Mouse (Mus musculus) liver, embryonic 15.5 days (tissue): Measurements from ENCODE around the gene DXBay18. TPM values are rescaled to one million over a fixed set of nuclear protein-coding genes. Genes with fewer than 3 reads are reported as not detected.
A peak's percentile ranks its signal among the peaks of the same experiment; 100 is the strongest.
"Not testable (repeated sequence)": the region's sequence is repeated elsewhere in the genome, so short reads cannot be mapped to it uniquely, and the experiment has no call there.

Experiments used
- ATAC-seq: fragments of 200-750 bp; cut with Nextera tagmentation; 2 replicates; pipeline ENCODE4 v1.8.0; 2017; ENCODE audit warnings: moderate number of reproducible peaks, mild to moderate bottlenecking, moderate library complexity; ENCODE audit not compliant: insufficient read depth
- H3K27ac ChIP-seq: fragments of 300-500 bp; sonication (generic); replicated peaks from 2 replicates; pipeline ENCODE4 v1.5.1; 2015; ENCODE audit warnings: mild to moderate bottlenecking, inconsistent platforms
- H3K27me3 ChIP-seq: fragments of 300-500 bp; sonication (generic); 2 replicates; pipeline ENCODE4 v1.6.1; 2015; ENCODE audit warnings: mild to moderate bottlenecking, inconsistent platforms
- H3K36me3 ChIP-seq: fragments of 300-500 bp; sonication (generic); replicated peaks from 2 replicates; pipeline ENCODE4 v1.6.1; 2015; ENCODE audit warnings: moderate library complexity, mild to moderate bottlenecking, inconsistent platforms
- H3K4me1 ChIP-seq: fragments of 300-500 bp; sonication (generic); replicated peaks from 2 replicates; pipeline ENCODE4 v1.6.1; 2015; ENCODE audit warnings: inconsistent platforms
- H3K4me2 ChIP-seq: fragments of 300-500 bp; sonication (generic); 2 replicates; pipeline ENCODE4 v1.6.1; 2015; ENCODE audit warnings: moderate library complexity, mild to moderate bottlenecking, inconsistent platforms
- H3K4me3 ChIP-seq: fragments of 300-500 bp; sonication (generic); replicated peaks from 2 replicates; pipeline ENCODE4 v1.5.1; 2015; ENCODE audit warnings: mild to moderate bottlenecking, inconsistent platforms
- H3K9ac ChIP-seq: fragments of 300-500 bp; sonication (generic); 2 replicates; pipeline ENCODE4 v1.6.1; 2015; ENCODE audit warnings: moderate library complexity, mild to moderate bottlenecking, inconsistent platforms
- H3K9me3 ChIP-seq: fragments of 300-500 bp; sonication (generic); replicated peaks from 2 replicates; pipeline ENCODE4 v1.6.1; 2016; ENCODE audit warnings: inconsistent platforms
- WGBS: fragments of 180-500 bp; shearing (Covaris S2); methylation state at CpG from one replicate; pipeline ENCODE4 v1.1.7; 2015; ENCODE audit warnings: mixed read lengths; ENCODE audit not compliant: insufficient replicate concordance; 5-methylcytosine and 5-hydroxymethylcytosine counted together
- polyA plus RNA-seq: library from polyadenylated mRNA; unstranded; fragments of >200 nt; fragmentation: Nextera tagmentation; extraction: Ambion mirVana; gene quantifications from 2 replicates; pipeline ENCODE4 v1.2.1, GENCODE M21; 2015

Gene DXBay18
- 0.12 and 0.28 TPM in 2 replicates for polyA plus RNA-seq

- not testable (repeated sequence) for H3K9me3 ChIP-seq, H3K27ac ChIP-seq, H3K9ac ChIP-seq, H3K4me2 ChIP-seq, H3K27me3 ChIP-seq, H3K4me1 ChIP-seq, H3K36me3 ChIP-seq, ATAC-seq, H3K4me3 ChIP-seq
- WGBS = no CpG with 5 or more reads among the region's 7 CpGs
These were observed at the start of gene DXBay18 for GRCm38 (mm10) chrX:73149350-73149749. DXBay18 (minus strand) TSS chrX:73149450.

DNA sequence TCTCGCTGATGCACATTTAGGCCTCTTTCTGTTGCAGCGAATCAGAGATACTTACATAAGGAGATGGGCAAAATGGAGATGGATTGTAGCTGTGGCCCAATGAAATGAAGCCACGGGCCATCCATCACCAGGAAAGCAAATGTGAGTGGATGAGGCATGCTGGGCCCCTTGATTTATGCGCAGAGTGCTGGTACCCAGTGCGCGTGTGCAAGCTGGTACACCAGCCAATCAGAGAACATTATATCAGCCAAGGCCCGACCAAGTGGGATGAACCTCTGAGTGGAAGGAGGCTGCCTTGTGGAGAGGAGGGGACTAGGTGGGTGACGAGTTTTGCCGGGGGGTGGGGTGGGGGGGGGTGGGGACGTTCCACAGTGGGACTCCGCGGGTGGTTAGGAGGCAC, 42.7 kb upstream of the DXBay18 start, which contains the start of gene Xlr3b:
Gene Xlr3b (plus strand): TSS at position 274 of the 400 bp plus-strand sequence.
- H3K9ac ChIP-seq, H3K27ac ChIP-seq, ATAC-seq, H3K9me3 ChIP-seq, H3K4me1 ChIP-seq, H3K27me3 ChIP-seq, H3K36me3 ChIP-seq, H3K4me2 ChIP-seq, H3K4me3 ChIP-seq: not testable (repeated sequence)
- 55% methylated on average over 12 of the region's 12 CpGs for WGBS

- not testable (repeated sequence) for ATAC-seq, H3K9ac ChIP-seq
These were observed 27.6 kb upstream of the DXBay18 start, which contains the start of gene Spin2d for GRCm38 (mm10) chrX:73176889-73177288. Spin2d (minus strand) TSS chrX:73176989.

GRCm38 (mm10) chrX:73148496-73148895, 754 bp downstream of the DXBay18 start, which contains the start of gene Xlr5b:
Xlr5b (plus strand) TSS chrX:73148796.
- H3K4me2 ChIP-seq, H3K9ac ChIP-seq, H3K4me3 ChIP-seq, H3K27ac ChIP-seq, H3K36me3 ChIP-seq, H3K9me3 ChIP-seq, H3K4me1 ChIP-seq, H3K27me3 ChIP-seq, ATAC-seq: not testable (repeated sequence)
- no CpG with 5 or more reads among the region's 20 CpGs for WGBS

More at GRCm38 (mm10) chrX:73176889-73177288, 27.6 kb upstream of the DXBay18 start, which contains the start of gene Spin2d:
- H3K27me3 ChIP-seq, H3K4me2 ChIP-seq, H3K36me3 ChIP-seq, H3K4me1 ChIP-seq, H3K9me3 ChIP-seq, H3K4me3 ChIP-seq, H3K27ac ChIP-seq: not testable (repeated sequence)
- WGBS = 80% methylated on average over 9 of the region's 15 CpGs

DNA sequence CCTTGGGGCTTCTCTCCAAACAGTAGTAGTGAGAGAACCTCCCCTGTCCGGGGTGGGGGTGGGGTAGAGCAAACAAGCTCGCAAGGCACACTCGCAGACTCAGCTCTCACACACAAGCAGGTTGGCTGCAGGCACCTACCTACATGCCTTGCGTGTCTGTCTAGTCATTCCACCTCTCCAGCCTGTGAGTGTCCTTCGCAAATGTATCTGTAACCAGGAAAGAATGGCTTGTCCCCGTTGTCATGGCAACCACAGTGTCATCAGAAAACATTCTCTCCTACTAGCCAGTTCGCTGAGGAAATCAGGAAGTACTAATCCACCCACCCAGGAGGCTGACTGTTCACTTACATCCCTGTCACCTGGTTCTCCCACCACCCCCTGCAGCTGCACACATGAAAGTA, 6.0 kb downstream of the DXBay18 start:
- not testable (repeated sequence) for H3K4me2 ChIP-seq, H3K27ac ChIP-seq, H3K36me3 ChIP-seq, H3K4me1 ChIP-seq, H3K4me3 ChIP-seq, H3K27me3 ChIP-seq, H3K9ac ChIP-seq, H3K9me3 ChIP-seq
- no CpG with 5 or more reads among the region's 7 CpGs for whole genome bisulfite sequencing
- ATAC-seq = peak; percentile 37; the same call in 1 of the 2 replicates

DNA sequence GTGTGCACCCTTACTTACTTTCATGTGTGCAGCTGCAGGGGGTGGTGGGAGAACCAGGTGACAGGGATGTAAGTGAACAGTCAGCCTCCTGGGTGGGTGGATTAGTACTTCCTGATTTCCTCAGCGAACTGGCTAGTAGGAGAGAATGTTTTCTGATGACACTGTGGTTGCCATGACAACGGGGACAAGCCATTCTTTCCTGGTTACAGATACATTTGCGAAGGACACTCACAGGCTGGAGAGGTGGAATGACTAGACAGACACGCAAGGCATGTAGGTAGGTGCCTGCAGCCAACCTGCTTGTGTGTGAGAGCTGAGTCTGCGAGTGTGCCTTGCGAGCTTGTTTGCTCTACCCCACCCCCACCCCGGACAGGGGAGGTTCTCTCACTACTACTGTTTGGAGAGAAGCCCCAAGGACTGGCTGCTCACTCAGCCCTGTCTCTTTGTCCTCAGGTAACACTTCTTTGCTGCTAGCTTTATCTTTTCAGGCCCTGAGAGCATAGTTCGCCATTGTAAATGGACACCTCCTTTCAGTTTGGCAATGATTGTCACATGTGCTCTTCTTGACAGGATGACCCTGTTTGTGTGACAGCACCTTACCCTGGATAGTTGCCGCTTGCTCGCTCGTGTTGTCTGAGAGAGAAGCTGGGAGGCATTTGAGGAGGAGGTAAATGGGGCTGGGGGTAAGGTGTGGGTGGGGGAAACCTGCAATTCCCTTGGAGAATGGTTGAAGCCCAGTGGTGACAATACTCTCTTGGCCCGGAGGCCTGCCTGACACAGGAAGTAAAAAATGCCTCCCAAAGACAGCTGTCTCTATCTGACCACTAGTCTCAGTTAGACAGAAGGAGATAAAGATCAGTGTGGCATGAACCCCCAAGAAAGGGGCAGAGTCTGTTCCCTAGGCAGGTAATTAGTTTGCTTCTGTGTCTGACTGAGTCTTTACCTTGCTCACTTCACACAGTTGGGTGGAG, 26.1 kb downstream of the DXBay18 start:
- not testable (repeated sequence) for H3K4me1 ChIP-seq, H3K4me3 ChIP-seq, H3K27me3 ChIP-seq, H3K9ac ChIP-seq, H3K27ac ChIP-seq, H3K9me3 ChIP-seq, H3K4me2 ChIP-seq, H3K36me3 ChIP-seq
- ATAC-seq = 0 out of 2 replicates have a peak, but pooled peaks have one; percentile 22
- no CpG with 5 or more reads among the region's 12 CpGs for WGBS

GRCm38 (mm10) chrX:73116747-73117146, 32.5 kb downstream of the DXBay18 start, which contains the start of gene Gm14685:
Gm14685 (plus strand) TSS chrX:73117047.
- H3K4me2 ChIP-seq, H3K9ac ChIP-seq: not testable (repeated sequence)
- WGBS = no CpG with 5 or more reads among the region's 7 CpGs

DNA sequence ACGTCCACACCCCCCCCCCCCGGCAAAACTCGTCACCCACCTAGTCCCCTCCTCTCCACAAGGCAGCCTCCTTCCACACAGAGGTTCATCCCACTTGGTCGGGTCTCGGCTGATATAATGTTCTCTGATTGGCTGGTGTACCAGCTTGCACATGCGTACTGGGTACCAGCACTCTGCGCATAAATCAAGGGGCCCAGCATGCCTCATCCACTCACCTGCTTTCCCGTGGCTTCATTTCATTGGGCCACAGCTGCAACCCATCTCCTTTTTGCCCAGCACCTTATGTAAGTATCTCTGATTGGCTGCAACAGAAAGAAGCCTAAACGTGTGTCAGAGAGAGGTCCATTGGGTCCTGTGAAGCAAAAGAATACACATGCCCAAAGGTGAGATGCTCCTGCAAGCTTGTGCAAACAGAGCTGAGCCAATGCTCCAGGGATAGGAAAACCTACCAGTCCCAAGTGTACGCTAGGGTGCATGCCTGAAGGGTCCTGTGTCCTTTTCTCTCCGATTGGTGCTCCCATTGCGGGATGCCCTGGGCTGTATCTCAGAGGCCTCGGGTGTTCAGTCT, 52.2 kb downstream of the DXBay18 start, which contains the start of gene Xlr3a:
Gene Xlr3a (minus strand): TSS at position 155 of the 568 bp plus-strand sequence.
- H3K27ac ChIP-seq, H3K4me2 ChIP-seq, H3K9me3 ChIP-seq, H3K36me3 ChIP-seq, H3K9ac ChIP-seq, H3K4me3 ChIP-seq, H3K27me3 ChIP-seq, H3K4me1 ChIP-seq, ATAC-seq: not testable (repeated sequence)
- 60% methylated on average over 13 of the region's 13 CpGs for WGBS

More at GRCm38 (mm10) chrX:73116747-73117146, 32.5 kb downstream of the DXBay18 start, which contains the start of gene Gm14685:
- H3K27ac ChIP-seq, ATAC-seq, H3K9me3 ChIP-seq, H3K4me1 ChIP-seq, H3K4me3 ChIP-seq, H3K36me3 ChIP-seq, H3K27me3 ChIP-seq: not testable (repeated sequence)

Other genes with a start within 250 kb of the DXBay18 start
- gene Cetn2, start 231.0 kb downstream of the DXBay18 start, polyA plus RNA-seq = 21.0 and 25.5 TPM in 2 replicates
- 26.1 and 26.7 TPM in 2 replicates for gene Nsdhl, start 230.9 kb downstream of the DXBay18 start, polyA plus RNA-seq
- 1.2 TPM in 2 replicates for gene Zfp185, start 162.1 kb downstream of the DXBay18 start, polyA plus RNA-seq
- gene Pnma5, start 112.3 kb downstream of the DXBay18 start, polyA plus RNA-seq = 0.06 TPM in 1 of 2 replicates, not detected in the other
- gene Pnma3, start 84.7 kb downstream of the DXBay18 start, polyA plus RNA-seq = not detected in 2 replicates
- 0.68 and 1.4 TPM in 2 replicates for gene Xlr4a, start 67.0 kb downstream of the DXBay18 start, polyA plus RNA-seq
- 2.4 and 3.2 TPM in 2 replicates for gene Xlr3a, start 52.4 kb downstream of the DXBay18 start, polyA plus RNA-seq
- gene Gm14685, start 32.4 kb downstream of the DXBay18 start, polyA plus RNA-seq = 0.12 and 0.17 TPM in 2 replicates
- not detected in 2 replicates for gene Xlr5b, start 654 bp downstream of the DXBay18 start, polyA plus RNA-seq
- not detected in 2 replicates for gene Spin2d, start 27.5 kb upstream of the DXBay18 start, polyA plus RNA-seq
- gene Xlr3b, start 42.8 kb upstream of the DXBay18 start, polyA plus RNA-seq = 2.1 and 2.2 TPM in 2 replicates
- gene Xlr4b, start 64.9 kb upstream of the DXBay18 start, polyA plus RNA-seq = 1.4 and 1.7 TPM in 2 replicates
- 3.2 and 3.5 TPM in 2 replicates for gene F8a, start 78.8 kb upstream of the DXBay18 start, polyA plus RNA-seq
- 0.26 and 0.71 TPM in 2 replicates for gene Xlr4c, start 93.7 kb upstream of the DXBay18 start, polyA plus RNA-seq
- 0.08 TPM in 1 of 2 replicates, not detected in the other for gene Xlr3c, start 115.9 kb upstream of the DXBay18 start, polyA plus RNA-seq
- gene Xlr5a, start 143.5 kb upstream of the DXBay18 start, polyA plus RNA-seq = not detected in 2 replicates
- not detected in 2 replicates for gene Xlr5c, start 143.5 kb upstream of the DXBay18 start, polyA plus RNA-seq
- not detected in 2 replicates for gene Gm45015, start 187.4 kb upstream of the DXBay18 start, polyA plus RNA-seq
- gene Zfp275, start 193.2 kb upstream of the DXBay18 start, polyA plus RNA-seq = 2.2 and 2.5 TPM in 2 replicates
- not detected in 2 replicates for gene Gm18336, start 249.3 kb upstream of the DXBay18 start, polyA plus RNA-seq